Mouse (Mus musculus) WW6 (cell line): ENCODE data around the gene Tmem258.
A peak's percentile ranks its signal among the peaks of the same experiment; 100 is the strongest.

ENCODE experiments used
- DNase-seq: peaks from one replicate; pipeline ENCODE4 v3.0.0-alpha.2; 2013; ENCODE audit warnings: low read depth, low spot score

Tmem258 gene

DNA sequence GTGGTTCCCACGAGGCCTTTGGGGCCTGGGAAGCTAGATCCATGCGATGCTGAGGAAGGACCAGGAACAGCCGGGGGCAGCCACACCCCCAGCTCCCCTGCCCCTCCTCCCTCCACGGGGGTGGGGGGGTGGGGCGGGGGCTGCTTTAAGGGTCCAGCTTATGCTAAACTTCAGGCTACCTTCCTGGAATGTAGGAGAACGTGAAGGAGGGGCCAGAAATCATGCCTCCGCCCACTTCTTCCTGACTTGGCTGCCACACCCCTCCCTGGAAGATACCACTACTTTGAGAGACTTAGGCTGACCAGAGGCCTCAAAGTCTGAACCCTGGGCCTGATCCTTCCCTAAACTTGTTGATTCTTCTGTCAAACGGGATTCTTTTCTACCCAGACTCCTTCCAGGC is 18.8 kb downstream of the Tmem258 start:
- DNase-seq, result no peak

DNA sequence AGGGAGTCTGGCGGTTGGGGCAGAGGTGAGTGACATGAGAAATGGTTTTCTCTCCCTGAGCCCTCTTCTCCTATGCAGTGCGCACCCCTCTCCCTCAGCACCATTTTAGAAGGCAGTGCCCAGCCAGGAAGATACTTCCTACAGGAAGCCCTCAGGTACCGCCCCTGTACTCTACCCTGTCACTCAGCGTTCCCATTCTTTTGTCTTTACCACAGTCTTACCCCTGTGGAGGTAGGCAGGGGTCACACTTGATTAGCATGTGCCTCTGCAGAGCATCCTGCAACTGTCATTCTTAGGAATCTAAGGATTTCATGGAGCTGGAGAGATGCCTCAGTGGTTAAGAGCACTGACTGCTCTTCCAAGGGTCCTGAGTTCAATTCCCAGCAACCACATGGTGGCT is 19.7 kb downstream of the Tmem258 start:
- no peak for DNase-seq

DNA sequence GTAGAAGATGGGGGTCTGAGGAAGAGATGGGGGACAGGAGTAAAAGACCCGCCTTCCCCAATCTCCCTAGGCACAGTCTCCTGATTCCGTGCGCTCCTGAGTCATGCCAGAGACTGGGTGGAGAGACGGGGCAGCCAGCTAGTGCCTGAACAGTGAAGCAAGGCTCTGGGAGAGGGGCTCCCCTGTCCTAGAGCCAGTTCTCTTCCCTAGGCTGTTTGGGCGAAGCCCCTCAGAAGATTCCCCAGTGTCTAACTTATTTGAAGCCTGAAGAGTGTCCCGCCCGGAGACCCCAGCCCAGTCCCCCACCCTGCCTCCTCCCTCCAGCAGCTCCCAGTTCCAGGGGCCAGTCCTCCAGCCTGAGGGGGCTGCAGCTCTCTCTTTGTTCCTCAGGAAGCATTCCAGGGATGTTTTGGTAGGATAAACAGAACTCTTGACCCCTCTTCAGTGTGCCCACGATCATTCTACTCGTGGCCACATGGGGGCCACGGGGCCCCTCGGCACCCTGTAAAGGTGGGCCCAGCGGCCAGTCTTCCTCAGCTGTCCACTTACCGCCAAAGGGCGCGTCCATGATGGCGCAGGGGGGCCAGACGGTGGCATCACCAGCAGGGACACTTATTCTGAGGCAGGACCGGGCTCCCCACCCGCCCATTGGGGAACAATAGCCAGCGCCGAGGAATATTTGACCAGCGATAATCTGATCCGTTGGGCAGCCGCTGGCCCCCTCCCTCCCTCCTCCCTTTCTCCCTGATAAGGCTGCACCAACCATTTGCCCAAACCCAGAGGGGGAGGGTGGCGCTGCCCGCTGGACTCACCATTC is 21.0 kb downstream of the Tmem258 start:
- no peak for DNase-seq

DNA sequence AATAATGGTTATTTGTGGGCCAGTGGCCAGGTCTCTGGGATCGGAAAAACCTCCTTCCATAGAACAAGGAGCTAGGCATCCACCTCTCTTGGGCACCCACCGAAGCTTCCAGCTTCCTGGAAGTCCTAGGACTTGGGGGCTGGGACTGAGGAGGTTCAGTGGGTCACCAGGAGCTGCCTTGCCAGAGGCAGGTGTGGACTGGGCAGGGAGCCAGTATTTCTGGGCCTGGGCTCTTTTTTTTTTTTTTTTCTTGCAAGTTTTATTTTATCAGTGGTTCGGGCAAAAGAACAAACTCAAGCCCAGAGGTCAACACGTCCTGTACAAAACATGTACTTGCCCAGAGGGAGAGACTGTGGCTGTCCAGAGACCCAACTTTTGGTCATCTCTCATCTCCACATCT is 22.0 kb downstream of the Tmem258 start:
- no peak for DNase-seq

DNA sequence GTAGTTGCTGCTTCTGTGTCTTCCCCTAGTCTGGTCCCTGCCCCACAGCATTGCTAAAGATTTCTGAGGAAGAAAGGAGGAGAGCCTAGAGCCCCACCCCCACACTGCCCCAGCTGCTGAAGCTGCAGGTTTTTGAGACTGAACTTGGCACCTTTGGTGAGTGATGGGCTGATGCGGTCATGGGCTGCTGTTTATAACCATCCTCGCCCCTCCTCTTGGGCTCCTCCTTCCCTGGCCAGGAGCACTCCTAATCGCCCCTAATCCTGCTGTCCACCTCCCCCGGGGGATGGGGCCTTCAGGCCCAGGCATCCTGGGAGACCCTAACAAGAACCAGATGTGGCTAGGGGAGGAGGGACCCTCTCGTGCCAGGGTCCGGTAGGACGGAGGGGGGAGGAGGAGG is 27.2 kb downstream of the Tmem258 start:
- no peak for DNase-seq

DNA sequence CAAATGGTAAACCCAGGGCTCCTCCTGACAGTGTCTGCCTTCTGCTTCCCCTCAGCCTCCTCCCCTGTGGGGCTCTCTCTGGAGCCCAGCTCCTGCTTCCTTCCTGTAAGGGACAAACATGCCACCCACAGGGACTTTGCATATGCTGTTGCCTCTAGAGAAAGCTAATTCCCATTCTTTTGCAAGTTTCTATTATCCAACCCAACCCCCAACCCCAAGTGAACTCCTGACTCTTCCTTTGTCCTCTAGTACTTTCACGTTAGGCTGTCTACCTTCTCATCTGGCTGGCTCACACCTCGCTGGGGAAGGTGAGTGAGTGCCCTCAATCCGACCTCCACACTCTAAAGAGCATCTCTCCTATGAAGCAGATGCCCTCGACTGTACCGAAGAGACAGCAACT is 28.1 kb downstream of the Tmem258 start:
- no peak for DNase-seq

- DNase-seq, result no peak
Observed at GRCm38 (mm10) chr19:10232327-10233017, 28.7 kb downstream of the Tmem258 start.

GRCm38 (mm10) chr19:10235784-10236565 is 32.2 kb downstream of the Tmem258 start:
- no peak for DNase-seq

- no peak for DNase-seq
Observed at GRCm38 (mm10) chr19:10238477-10238876, 34.7 kb downstream of the Tmem258 start.

GRCm38 (mm10) chr19:10239419-10239818 is 35.6 kb downstream of the Tmem258 start:
- no peak for DNase-seq

- no peak for DNase-seq
Observed at GRCm38 (mm10) chr19:10239975-10240653, 36.3 kb downstream of the Tmem258 start.

DNA sequence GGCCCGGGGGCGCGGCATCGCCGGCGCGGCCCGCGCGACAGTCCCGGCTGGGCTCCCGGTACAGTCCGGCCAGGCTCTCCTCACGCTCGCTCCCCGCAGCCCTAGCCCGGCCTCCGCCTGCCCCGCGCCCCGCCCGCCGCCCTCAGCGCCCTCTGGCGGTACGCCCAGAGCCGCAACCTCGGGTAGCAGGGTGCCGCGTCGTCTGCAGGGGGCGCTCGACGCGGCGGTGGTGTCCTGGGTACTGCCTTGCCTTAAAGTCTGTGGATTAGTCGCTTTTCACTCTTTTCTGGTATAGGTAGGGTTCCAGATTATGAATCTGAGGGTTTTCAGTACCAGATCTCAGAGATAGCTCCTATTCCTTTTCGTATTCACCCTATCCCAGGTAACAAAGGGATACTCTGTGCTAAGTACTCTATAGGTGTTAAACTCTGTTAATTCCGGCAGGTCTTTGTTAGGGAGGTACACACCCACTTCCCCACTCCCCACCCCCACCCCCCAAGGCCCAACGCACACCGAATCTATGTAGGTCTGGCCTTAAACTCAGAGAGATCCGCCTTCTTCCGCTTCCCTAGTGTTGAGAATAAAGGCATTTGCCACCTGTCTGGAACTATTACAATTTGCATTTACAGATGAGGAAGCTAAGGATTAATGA is 37.0 kb downstream of the Tmem258 start, which contains the start of gene Myrf:
TSS of gene Myrf (minus strand) at position 95 of the 652 bp plus-strand sequence.
- peak; percentile 63 for DNase-seq

GRCm38 (mm10) chr19:10242916-10243315 is 39.1 kb downstream of the Tmem258 start:
- no peak for DNase-seq

DNA sequence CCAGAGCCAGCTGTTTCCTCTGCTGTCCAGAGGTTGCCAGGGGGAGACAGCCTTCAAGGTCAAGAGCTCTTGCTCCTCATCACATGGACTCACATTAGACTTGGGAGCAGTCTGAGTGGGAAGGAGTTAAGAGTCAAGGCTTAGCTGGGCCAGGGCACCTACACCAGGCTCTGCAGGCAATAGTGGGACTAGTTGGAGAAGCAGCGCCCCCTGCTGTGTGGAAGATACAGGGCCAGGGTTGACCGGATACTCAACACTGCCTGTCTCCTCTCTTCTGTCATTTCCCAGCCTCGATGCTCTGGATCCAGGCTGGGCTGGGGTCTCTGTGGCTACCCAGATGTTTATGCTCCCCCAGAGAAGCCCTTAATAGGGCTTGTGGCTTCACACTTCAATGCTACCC is 40.4 kb downstream of the Tmem258 start:
- DNase-seq, result no peak

DNA sequence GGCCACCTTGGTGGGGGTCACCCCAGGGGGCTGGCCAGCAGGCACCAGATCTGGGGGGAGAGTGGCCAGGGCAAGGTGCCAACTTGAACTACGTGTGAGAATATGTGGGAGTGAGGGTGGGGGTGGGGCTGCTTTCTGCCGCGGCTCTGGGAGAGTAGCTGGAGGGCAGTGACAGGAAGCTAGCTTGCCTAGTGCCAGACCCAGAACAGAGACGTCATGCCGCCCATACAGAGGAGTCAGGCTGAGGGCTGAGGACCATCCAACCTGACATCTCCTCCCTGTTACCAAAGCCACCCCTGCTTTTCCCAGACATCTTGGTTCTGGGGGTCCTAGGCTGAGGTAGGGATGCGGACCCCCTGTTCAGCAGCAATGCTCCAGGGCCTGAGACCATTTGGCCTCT is 43.4 kb downstream of the Tmem258 start:
- DNase-seq, result no peak

DNA sequence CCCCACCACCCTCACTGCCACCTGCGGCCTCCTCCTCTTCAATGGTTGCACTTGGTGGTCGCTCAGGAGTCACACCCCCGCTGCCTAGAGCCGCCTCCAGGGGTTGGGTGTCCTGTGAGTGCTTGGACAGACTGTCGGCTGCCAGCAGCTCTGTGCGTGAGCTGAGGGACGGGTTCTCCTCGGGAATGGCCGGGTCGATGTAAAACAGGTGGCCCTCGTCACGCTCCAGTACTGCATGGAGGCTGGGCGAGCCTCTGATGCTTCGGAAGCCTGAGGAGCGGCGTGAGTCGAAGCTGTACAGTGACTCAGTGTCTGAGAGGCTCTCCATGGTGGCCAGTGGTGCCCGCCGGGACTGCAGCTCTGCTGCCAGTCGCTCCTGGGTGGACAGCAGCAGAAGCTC is 44.3 kb downstream of the Tmem258 start:
- no peak for DNase-seq
